Mouse (Mus musculus) liver, postnatal 0 days (tissue): ENCODE measurements around the gene Ralgds. TPM values are rescaled to one million over a fixed set of nuclear protein-coding genes. Genes with fewer than 3 reads are reported as not detected.

Source experiments
- ATAC-seq: fragments of 200-750 bp; cut with Nextera tagmentation; 2 replicates; pipeline ENCODE4 v1.8.0; 2017; ENCODE audit warnings: mild to moderate bottlenecking, moderate library complexity
- DNase-seq: peaks from one replicate; pipeline ENCODE4 v3.0.0-alpha.2; 2016
- H3K27ac ChIP-seq: fragments of 300-500 bp; sonication (generic); 2 replicates; pipeline ENCODE4 v1.5.1; 2014; ENCODE audit warnings: antibody characterized with exemption, moderate library complexity, mild to moderate bottlenecking, low read depth
- H3K27me3 ChIP-seq: fragments of 300-500 bp; sonication (generic); 2 replicates; pipeline ENCODE4 v1.6.1; 2014; ENCODE audit warnings: low read length, control low read depth, mixed read lengths; ENCODE audit not compliant: insufficient read depth
- H3K36me3 ChIP-seq: fragments of 300-500 bp; sonication (generic); replicated peaks from 2 replicates; pipeline ENCODE4 v1.6.1; 2014; ENCODE audit warnings: mild to moderate bottlenecking, control low read depth, low read length, moderate library complexity, mixed read lengths; ENCODE audit not compliant: insufficient read depth
- H3K4me1 ChIP-seq: fragments of 300-500 bp; sonication (generic); 2 replicates; pipeline ENCODE4 v1.6.1; 2014; ENCODE audit warnings: antibody characterized with exemption, mild to moderate bottlenecking, control low read depth; ENCODE audit not compliant: insufficient read depth
- H3K4me2 ChIP-seq: fragments of 300-500 bp; sonication (generic); 2 replicates; pipeline ENCODE4 v1.6.1; 2014; ENCODE audit warnings: low read depth, mild to moderate bottlenecking, low read length, moderate library complexity, mixed read lengths
- H3K4me3 ChIP-seq: fragments of 300-500 bp; sonication (generic); 2 replicates; pipeline ENCODE4 v1.5.1; 2014; ENCODE audit warnings: low read depth, low read length
- H3K9ac ChIP-seq: fragments of 300-500 bp; sonication (generic); replicated peaks from 2 replicates; pipeline ENCODE4 v1.6.1; 2014; ENCODE audit warnings: mild to moderate bottlenecking, moderate library complexity
- H3K9me3 ChIP-seq: fragments of 300-500 bp; sonication (generic); 2 replicates; pipeline ENCODE4 v1.6.1; 2016; ENCODE audit warnings: mild to moderate bottlenecking, control low read depth, low read length, mixed read lengths
- CTCF ChIP-seq: sonication (generic); IDR thresholded peaks from 2 replicates; pipeline ENCODE4 v1.5.1; 2016; ENCODE audit warnings: antibody characterized with exemption, low read depth
- EP300 ChIP-seq: IDR thresholded peaks from 2 replicates; pipeline ENCODE4 v1.6.1; 2016; ENCODE audit warnings: antibody characterized with exemption, low read depth, mild to moderate bottlenecking
- WGBS: fragments of 180-500 bp; shearing (Covaris S2); extraction: QIAGEN DNeasy Blood & Tissue Kit; methylation state at CpG from one replicate; pipeline ENCODE4 v1.1.7; 2014; ENCODE audit not compliant: insufficient replicate concordance; 5-methylcytosine and 5-hydroxymethylcytosine counted together
- polyA plus RNA-seq: library from polyadenylated mRNA; unstranded; fragments of >200 nt; fragmentation: Nextera tagmentation; extraction: Ambion mirVana; gene quantifications from 2 replicates; pipeline ENCODE4 v1.2.1, GENCODE M21; 2015

The Ralgds gene
- polyA plus RNA-seq, 1 experiment from 2014 or later, result 1.8 TPM

DNA sequence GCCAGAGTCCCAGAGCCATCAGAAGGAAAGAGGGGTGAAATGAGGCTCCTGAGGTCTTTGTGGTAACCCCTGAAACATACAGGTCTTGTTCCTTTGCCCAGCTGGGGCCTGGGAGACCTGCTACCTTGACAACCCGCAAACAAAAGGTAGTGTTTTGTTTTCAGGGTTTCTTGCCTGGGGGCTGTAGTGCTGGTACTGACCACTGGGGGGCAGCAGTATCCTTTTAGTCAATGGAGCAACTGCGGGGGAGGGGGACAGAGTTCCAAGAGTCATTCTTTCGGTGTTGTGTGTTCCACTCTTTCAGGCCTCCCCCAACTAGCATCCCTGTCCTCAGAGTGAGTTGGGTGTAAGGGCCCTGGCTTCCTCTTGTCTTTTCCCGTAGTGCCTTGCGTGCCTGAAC is 1.6 kb downstream of the Ralgds start:
- no peak overlapping the region for H3K9ac ChIP-seq
- H3K36me3 ChIP-seq, result no peaks in the 10 kb centered on the region
- no peak overlapping the region for H3K4me3 ChIP-seq
- no peak overlapping the region for H3K4me2 ChIP-seq
- no peaks in the 10 kb centered on the region for H3K9me3 ChIP-seq
- DNase-seq (peak; percentile 85), ATAC-seq (no peak)
- peaks cover 25% of the 10 kb centered on the region for H3K27me3 ChIP-seq
- 14% methylated on average over 5 of the region's 5 CpGs for WGBS
- H3K27ac ChIP-seq, result no peak overlapping the region
- TF ChIP-seq CTCF (peak; percentile 89), EP300 (no peak)
- H3K4me1 ChIP-seq, result peaks cover 14% of the 10 kb centered on the region

DNA sequence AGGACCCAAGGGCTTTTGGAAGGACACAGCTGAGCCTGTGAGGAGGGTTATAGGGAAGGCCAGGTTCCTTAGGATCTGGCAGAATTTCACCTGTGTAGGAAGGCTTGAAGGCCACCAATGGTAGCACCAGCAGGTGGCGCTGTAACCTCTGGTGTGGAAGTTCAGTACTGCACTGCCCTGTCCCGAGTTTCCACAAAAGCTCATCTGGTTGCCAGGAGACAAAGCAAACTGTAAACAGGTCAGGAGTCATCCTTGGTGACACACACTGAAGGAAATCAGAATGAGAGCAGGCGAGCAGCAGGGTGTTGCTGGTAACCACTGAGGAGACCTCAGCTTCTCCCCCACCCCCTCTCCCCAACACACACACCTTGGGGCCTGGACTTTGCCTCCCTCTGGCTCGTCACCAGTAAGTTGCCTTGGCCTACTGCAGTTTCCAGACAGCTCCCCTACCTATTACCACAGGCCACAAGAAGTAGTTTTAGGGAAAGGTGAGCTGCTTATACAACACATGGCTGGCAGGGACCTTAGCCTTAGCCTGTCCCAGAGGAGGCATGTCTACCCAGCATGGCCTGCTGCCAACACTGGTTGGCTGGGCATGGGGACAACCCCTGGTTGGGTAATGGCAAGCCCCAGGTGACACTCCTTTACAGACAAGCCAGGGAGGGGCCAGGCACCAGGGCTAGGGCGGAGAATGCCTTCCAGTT is 4.4 kb downstream of the Ralgds start:
- Histone ChIP-seq H3K4me1 (peaks cover 14% of the 10 kb centered on the region), H3K9me3 (no peaks in the 10 kb centered on the region), H3K4me3 (no peak overlapping the region), H3K4me2 (no peak overlapping the region), H3K36me3 (no peaks in the 10 kb centered on the region), H3K27ac (no peak overlapping the region), H3K9ac (no peak overlapping the region), H3K27me3 (peaks cover 16% of the 10 kb centered on the region; the same call in 1 of the 2 replicates)
- no peak for TF ChIP-seq EP300
- TF ChIP-seq CTCF, result peak; percentile 94
- WGBS, result 26% methylated on average over 5 of the region's 5 CpGs
- DNase-seq (peak; percentile 89), ATAC-seq (peak; percentile 87)

DNA sequence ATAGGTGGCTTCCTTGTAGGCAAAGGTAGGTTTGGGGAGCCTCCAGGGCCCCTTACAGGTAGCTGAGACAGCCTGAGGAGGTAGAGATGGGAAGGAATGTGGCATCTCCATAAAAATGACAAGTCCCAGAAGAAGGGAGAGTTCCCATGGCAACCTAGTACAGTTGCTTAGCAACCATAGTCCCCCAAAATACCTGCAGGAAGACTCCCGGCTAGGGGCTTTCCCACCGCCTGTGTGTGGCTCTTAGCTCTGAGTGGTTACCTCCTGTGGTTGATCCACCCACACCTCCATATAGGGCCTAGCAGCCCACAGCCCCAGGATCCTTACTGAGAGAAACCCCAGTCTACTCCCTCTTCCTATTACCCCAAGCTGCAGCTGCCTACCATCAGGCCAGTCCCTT is 5.3 kb downstream of the Ralgds start:
- H3K27ac ChIP-seq, result no peak overlapping the region
- ATAC-seq, result no peak
- TF ChIP-seq EP300 (no peak), CTCF (no peak)
- peaks cover 8% of the 10 kb centered on the region; the same call in 1 of the 2 replicates for H3K27me3 ChIP-seq
- no peak overlapping the region for H3K4me2 ChIP-seq
- no peak overlapping the region for H3K9ac ChIP-seq
- no peak for DNase-seq
- no peaks in the 10 kb centered on the region for H3K9me3 ChIP-seq
- H3K4me3 ChIP-seq, result no peak overlapping the region
- 83% methylated on average over 2 of the region's 2 CpGs for WGBS
- H3K4me1 ChIP-seq, result peaks cover 9% of the 10 kb centered on the region
- H3K36me3 ChIP-seq, result no peaks in the 10 kb centered on the region

DNA sequence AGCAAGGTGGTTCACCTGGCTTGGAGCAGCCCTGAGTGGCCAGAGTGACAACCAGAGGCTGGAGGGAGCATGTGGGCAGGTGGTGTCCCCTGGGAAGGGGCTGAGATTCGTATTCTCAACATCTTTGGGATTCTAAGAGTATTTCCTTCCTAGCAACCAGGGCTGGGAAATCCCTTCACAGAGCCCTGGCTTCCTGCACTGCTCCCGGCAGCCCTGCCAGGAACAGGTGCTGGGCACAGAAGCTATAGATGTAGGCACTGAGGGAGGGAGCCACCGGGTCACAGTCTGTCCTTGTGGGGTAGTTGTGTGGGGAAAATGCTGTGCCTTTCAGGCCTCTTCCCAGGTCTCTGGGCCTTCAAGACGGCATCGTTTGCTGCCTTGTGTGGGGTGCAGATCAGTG is 7.7 kb downstream of the Ralgds start:
- H3K4me1 ChIP-seq, result peaks cover 6% of the 10 kb centered on the region
- no peaks in the 10 kb centered on the region for H3K9me3 ChIP-seq
- no peak overlapping the region for H3K4me2 ChIP-seq
- no peak overlapping the region for H3K4me3 ChIP-seq
- no peak for DNase-seq
- no peak for TF ChIP-seq EP300
- TF ChIP-seq CTCF, result no peak
- H3K27ac ChIP-seq, result no peak overlapping the region
- H3K9ac ChIP-seq, result no peak overlapping the region
- H3K36me3 ChIP-seq, result no peaks in the 10 kb centered on the region
- WGBS, result 63% methylated on average over 5 of the region's 5 CpGs
- no peaks in the 10 kb centered on the region for H3K27me3 ChIP-seq
- no peak for ATAC-seq

DNA sequence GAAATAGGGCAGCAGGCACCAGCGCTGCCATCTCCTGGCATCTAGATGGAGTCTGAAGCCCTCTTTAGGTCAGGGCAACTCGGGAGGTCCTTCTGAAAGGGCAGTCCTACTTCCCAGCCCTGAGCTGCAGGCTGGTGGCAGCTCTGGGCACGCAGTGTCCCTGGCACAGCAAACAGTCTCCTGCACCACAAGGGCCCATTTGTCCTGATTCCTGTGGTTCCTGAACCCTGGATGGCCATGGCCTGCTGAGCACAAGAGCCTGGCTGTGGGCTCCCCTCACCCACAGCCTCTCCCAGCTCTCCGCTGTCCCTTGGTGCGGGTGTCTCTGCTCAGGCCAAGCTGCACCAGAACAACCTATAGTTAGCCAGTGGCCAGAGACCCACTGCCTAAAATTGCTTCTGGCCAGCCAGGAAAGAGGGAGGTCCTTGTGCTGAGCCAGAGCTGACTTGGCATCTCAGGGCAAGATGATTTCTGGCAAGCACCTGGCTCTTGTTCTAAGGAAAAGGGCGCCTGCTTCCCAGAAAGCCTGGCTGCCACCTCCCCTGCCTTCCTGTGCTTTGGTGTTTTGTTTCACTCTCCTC is 8.7 kb downstream of the Ralgds start:
- Histone ChIP-seq H3K4me3 (no peak overlapping the region), H3K9me3 (no peaks in the 10 kb centered on the region), H3K27ac (no peak overlapping the region), H3K4me1 (peaks cover 17% of the 10 kb centered on the region), H3K9ac (no peak overlapping the region), H3K36me3 (no peaks in the 10 kb centered on the region), H3K4me2 (no peak overlapping the region), H3K27me3 (no peaks in the 10 kb centered on the region)
- DNase-seq, result no peak
- WGBS, result 86% methylated on average over 6 of the region's 6 CpGs
- ATAC-seq, result no peak
- TF ChIP-seq EP300 (no peak), CTCF (no peak)

DNA sequence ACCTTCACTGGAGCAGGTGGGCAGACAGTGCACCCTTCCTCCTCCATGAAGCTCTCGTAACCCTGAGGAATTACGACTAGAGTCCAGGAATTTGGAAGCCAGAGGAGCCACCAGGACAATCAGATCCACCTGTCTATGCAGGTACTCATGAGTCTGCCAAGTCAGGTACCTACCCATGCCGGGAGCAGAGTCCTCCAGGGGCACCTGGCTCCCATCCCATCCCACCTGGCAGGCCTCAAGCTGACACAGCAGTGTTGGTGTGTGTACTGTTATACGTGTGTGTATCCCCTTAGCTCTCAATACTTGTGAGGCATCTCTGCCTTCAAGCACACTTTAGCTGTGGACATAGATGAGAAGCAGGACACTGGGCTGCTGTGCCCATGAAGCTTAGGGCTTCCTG is 9.2 kb downstream of the Ralgds start:
- no peaks in the 10 kb centered on the region for H3K9me3 ChIP-seq
- 80% methylated on average over 4 of the region's 4 CpGs for WGBS
- no peak overlapping the region for H3K9ac ChIP-seq
- H3K4me2 ChIP-seq, result no peak overlapping the region
- no peak overlapping the region for H3K27ac ChIP-seq
- no peak overlapping the region for H3K4me3 ChIP-seq
- H3K36me3 ChIP-seq, result no peaks in the 10 kb centered on the region
- DNase-seq, result no peak
- no peak for ATAC-seq
- TF ChIP-seq CTCF (no peak), EP300 (no peak)
- H3K4me1 ChIP-seq, result peaks cover 18% of the 10 kb centered on the region
- H3K27me3 ChIP-seq, result no peaks in the 10 kb centered on the region
